Mouse (Mus musculus) heart, adult 18-20 months (tissue): ENCODE measurements around the gene Rab8b. TPM values are rescaled to one million over a fixed set of nuclear protein-coding genes. Genes with fewer than 3 reads are reported as not detected.

Source experiments
- DNase-seq, 2 experiments: peaks; one replicate each; pipeline ENCODE4 v3.0.0; 2021 to 2022; ENCODE audit warnings: mixed read lengths in 1 of 2
- long read RNA-seq, 2 experiments: library from polyadenylated mRNA; stranded (forward); transcript quantifications; one replicate each; pipeline ENCODE4 v2.0.0; 2021
- total RNA-seq, 2 experiments: library from RNA; stranded (reverse); gene quantifications; 2 replicates each; pipeline ENCODE4 v1.2.3; 2021

The Rab8b gene
- 10 to 100 TPM in 1 of 2 experiments, 1 to 10 TPM in 1; 8.8 to 10.4 TPM for total RNA-seq
- long read RNA-seq, experiment 1, full-length matches to known transcripts: 2 of 5 reads
- long read RNA-seq, experiment 1, partial matches to known transcripts: 0 of 5 reads
- long read RNA-seq, experiment 1, other reads (novel, unspliced or antisense): 3 of 5 reads
- long read RNA-seq, experiment 2, full-length matches to known transcripts: 1 of 2 reads
- long read RNA-seq, experiment 2, partial matches to known transcripts: 0 of 2 reads
- long read RNA-seq, experiment 2, other reads (novel, unspliced or antisense): 1 of 2 reads

- peak; percentile 97 for DNase-seq
Observed at GRCm38 (mm10) chr9:66919382-66919971, at the start of gene Rab8b. Gene Rab8b (minus strand): TSS chr9:66919687.

DNA sequence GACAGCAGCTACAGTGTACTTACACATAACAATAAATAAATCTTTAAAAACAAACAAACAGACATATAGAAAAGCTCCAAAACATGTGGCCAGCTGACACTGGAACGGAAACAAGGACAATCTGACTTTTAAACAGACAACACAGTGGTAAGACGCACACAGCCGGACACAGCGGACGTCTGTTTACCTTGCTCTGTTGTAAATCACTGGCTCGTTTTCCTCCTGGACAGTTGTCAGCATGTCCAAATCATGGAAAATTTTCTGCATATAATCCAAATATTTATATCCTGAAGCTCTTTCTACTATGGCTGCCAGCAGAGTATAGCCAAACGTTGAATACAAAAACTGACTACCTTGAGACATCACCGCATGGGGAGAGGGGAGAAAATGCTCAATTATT lies 48.0 kb upstream of the Rab8b start:
- no peak for DNase-seq

DNA sequence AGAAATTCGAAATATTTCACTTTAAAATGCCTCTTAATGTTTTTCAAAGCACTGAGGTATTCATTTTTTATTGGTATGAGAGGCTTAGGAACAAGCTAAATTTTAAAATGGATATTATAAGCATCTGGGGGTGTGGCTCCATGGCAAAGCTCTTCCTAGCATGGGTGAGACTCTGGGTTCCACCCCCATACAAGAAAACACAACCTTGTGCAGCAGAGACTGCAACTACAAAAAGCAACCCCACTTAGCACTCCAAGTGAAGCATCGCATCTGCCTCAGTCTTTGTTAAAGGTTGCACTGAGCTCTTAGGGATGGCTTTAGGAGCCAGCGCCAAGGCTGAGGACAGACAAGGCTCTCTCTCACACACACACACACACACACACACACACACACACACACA lies 42.0 kb upstream of the Rab8b start:
- DNase-seq: no peak

DNA sequence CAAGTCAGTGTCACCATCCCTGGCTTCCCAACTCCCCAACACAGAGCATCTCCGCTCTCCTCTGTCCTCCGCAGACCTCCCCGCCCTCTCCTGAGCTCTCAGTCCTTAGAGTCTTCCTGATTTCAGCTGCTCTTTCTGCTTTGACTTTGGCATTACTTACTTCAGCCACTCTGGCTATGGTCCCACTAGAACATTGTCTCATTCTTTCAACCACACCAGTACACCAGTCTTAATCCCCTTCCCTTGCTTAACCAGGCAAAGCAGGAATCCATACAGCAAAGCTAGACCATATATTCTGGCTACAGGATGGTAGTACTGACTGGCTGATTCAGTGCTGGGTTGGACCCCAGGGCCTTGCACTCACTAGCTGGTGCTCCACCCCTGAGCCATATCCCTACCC lies 38.0 kb upstream of the Rab8b start:
- no peak for DNase-seq

GRCm38 (mm10) chr9:66952886-66953285 lies 33.4 kb upstream of the Rab8b start:
- DNase-seq: no peak

GRCm38 (mm10) chr9:66952321-66952720 lies 32.8 kb upstream of the Rab8b start:
- DNase-seq: no peak

- DNase-seq: no peak
Observed at GRCm38 (mm10) chr9:66948536-66948935, 29.0 kb upstream of the Rab8b start.

GRCm38 (mm10) chr9:66945647-66946641 lies 26.5 kb upstream of the Rab8b start, which contains the start of gene Rps27l:
Gene Rps27l (plus strand): TSS chr9:66946086.
- DNase-seq: peak; percentile 94 to 97

- DNase-seq: no peak
Observed at GRCm38 (mm10) chr9:66945161-66945560, 25.7 kb upstream of the Rab8b start.

- peak; percentile 66 to 77 for DNase-seq
Observed at GRCm38 (mm10) chr9:66938836-66939235, 19.3 kb upstream of the Rab8b start.

DNA sequence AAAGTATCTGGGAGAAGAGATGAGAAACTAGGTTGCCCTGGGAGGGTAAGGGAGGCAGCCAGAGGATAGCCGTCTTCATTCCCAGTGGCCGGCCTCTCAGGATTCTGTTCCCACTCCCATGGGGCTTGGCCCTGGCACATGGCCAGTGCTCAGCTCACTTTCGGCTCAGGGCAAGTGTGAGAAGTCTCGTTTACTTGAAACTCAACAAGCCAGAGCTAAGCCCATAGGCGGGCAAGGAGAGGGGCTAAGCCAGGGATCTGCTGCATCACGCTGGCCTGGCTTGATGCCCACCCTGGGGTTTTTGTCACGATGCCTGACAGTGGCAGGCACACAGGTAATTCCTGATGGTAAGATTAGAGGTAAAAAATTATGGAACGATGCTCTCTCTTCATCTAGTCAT lies 18.0 kb upstream of the Rab8b start:
- DNase-seq: peak; percentile 32 to 33

DNA sequence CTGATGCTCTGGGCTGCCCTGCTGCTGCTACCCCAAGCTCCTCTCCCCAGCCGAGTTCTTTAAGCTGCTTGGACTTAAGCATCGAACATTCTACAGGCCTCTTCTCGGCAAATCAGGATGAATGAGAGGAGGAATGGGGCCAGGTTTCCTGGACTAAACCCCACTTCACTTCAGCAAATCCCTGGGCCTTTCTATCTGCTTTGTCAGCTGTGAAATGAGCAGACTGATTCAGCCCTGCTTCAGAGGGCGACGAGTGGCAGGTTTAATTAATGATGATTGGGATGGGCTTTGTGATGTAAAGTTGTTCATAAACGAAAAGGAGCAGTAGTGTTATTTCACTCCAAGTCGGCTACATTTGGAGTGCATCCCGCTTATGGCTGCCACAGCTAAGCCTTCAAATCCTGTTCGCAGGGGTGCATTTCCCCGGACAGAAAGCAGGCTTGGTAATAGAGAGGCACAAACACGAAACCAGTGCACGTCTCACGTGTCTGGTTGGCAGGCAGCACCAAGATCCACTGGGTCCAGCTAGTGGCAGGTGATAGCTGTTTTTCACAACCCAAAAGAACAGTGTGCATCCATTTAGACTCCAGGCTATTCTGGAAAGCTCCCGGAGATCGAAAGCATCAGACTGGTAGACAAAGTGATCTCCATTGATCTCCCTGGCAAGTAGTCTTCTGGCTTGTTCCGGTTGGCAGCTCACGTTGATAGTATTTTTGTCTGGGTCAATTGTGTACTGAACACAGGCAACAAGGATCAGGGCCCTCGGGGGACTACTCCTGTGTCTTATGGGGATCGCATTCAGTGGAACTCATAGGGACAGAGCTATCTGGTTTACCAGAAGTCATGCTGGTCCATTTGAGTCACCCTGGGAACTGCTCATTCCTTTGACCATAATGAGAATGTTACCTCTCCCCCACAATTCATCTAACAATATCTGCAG lies 14.7 kb upstream of the Rab8b start:
- no peak for DNase-seq

DNA sequence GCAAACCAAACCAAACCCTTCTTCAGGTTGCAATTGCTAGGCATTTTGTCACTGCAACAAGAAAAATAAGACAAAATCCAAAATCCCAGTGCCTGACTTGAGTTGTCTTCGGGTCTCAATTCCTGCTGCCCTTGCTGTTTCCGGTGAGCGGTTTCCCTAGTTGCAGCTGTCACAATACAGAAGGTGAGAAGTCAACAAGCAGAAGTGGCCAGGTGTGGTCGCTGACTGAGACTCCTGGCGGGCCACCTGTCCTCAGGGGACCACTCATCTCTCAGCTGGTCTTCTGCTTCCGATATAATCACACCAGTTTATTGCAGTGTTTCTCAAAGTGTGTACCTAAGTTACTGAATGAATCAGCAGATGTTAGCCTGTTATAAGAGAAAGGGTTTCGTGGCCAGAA lies 10.9 kb upstream of the Rab8b start:
- DNase-seq: no peak

DNA sequence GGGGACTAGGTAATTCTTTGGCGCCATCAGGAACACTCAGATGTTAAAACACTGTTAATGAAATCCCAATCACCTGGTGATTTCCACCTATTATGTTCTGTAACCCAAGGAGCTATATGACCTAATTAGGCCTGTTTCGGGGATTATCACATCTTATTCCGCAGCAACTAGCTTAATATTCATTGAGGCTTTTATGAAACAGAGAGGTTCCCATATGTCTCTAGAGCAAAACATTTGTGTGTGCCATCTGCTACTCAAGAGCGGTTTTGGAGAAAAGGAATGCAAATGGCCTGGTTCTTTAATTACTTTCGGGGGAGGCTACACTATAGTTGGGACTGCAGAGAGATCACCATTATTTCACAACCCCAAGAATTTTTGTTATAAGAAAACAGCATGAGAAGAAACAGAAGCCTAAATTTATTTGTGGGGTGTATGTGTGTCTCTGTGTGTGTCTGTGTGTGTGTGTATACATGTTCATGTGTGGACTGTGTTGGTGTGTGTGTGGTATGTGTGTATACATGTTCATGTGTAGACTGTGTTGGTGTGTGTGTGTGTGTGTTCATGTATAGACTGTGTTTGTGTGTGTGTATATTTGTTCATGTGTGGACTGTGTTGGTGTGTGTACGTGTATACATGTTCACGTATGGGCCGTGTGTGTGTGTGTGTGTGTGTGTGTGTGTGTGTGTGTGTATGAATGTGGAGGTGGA lies 8.4 kb upstream of the Rab8b start:
- DNase-seq: no peak

DNA sequence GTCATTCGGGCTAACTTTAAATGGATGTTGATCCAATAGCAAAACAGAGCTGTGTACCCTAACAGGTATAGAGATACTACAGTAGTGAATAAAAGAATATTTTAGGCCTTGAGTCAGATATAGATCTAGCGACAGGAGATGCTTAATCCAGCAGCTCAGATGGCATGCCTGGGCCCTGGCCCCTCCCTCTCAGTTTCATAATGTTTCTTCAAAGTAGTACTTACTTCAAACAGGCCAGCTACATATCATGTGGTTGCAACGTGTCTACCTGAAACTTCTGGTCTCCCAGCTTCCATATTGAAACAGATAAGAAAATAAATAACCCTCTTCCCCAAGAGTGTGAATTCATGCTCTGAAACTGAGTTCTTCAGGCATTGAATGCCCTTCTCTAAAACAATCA lies 6.4 kb upstream of the Rab8b start:
- DNase-seq: no peak

GRCm38 (mm10) chr9:66922076-66922475 lies 2.6 kb upstream of the Rab8b start:
- no peak for DNase-seq

DNA sequence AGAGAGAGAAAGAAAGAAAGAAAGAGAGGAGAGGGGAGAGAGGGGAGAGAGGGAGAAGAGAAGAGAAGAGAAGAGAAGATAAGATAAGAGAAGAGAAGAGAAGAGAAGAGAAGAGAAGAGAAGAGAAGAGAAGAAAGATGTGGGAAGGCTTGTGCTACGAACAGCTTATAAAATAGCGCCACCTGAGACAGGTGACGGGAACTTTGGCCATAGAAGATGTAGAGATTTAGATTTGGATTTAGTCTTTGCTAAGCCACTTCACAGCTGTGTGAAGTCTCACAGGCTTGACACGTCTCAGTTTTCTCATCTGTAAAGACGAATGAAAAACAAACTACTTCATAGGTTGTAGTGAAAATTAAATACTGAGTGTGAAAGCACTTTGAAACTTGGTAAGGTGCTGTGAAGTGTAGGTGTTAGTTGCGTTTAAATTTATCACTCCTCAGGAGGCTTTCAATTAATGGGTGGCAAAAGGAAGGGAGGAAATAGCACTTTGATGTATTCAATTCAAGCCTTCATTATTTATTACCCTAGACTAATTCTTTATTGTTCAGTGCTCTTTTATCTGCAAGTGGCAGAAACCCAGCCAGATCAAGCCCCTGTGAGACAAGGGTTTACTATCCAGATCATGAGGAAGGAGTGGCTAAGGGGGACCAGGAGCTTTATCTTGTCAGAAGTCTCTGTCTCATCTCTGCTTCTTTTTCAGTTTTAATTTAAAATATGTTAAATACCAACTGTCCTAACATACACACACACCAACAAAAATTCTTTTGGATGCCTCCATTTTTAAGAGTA lies 1.2 kb upstream of the Rab8b start:
- DNase-seq: no peak

DNA sequence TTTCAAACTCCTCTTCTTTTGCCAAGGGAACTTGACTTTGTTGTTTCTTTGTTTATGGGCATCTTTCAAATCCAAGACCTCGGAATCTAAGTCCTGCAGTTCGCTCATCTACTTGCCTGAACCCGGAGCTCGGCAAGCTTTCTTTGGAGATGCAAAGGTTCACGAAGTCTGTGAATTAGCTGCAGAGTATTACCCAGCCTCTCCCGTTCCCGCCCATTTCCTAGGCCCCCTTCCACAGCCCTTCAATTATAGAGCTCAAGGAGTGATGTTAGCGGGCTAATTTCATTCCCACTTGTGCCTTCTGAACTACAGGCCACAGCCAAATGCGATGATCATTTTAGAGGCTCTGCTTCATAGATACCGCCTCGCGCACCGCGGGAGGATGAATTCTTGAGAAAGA lies 494 bp upstream of the Rab8b start:
- DNase-seq: peak in 1 of 2 experiments; percentile 58

GRCm38 (mm10) chr9:66918672-66919330 lies 686 bp downstream of the Rab8b start:
- DNase-seq: peak; percentile 54 to 59

DNA sequence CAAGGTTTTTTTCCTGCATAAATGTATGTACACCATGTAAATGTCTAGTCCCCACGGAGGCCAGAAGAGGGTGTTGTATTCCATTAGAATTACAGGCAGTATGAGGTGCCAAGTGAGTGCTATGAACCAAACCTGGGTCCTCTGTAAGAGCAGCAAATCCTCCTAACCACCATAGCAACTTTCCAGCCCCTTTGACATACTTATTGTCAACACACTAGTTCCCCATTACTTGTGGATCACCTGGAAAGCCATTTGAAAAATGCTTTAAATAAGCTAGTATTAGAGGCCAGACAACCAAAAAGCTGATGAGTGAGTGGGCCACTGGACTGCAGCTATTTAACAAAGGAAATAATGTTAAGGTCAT lies 1.6 kb downstream of the Rab8b start:
- no peak for DNase-seq
